Mouse (Mus musculus): ENCODE measurements around the gene Serpinb6b.

- TF ChIP-seq POLR2A (IDR thresholded peaks at IDR 0.05; ENCODE audit: borderline replicate concordance, insufficient read depth, low read length): no peak
- TF ChIP-seq CTCF (IDR thresholded peaks at IDR 0.05; ENCODE audit: borderline replicate concordance, insufficient read depth, low read depth, low read length): no peak
These were observed 63.5 kb downstream of the Serpinb6b start for GRCm38 (mm10) chr13:33028550-33028949.
